Mouse (Mus musculus) kidney, postnatal 36 days (tissue): ENCODE measurements around the gene Slc38a4.

Experiments
- DNase-seq, 2 experiments: peaks; one replicate each; pipeline ENCODE4 v3.0.0; 2021 to 2022; ENCODE audit warnings: mixed read lengths in 2 of 2

Gene Slc38a4

DNA sequence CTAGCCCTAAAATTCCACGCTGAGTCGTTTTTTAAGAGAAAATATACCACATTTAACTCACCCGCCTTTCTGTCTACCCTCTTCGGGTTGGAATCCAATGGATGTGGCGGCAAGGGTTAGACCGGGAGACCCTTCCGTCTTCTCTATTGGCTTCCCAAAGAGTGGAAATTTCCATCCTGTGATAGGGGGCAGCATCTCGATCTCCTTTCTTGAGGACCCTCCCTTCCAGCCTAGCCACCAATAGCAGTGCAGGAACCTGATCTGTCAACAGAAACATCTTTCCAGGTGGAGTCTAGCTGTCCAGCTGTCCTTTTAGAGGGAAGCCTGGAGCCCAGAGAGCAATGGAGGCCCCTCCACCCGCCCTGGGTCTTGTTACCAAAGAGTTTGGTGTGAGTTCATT is at the start of gene Slc38a4:
Gene Slc38a4, minus strand, starts transcription at position 163 of the 400 bp plus-strand sequence.
- DNase-seq = no peak

DNA sequence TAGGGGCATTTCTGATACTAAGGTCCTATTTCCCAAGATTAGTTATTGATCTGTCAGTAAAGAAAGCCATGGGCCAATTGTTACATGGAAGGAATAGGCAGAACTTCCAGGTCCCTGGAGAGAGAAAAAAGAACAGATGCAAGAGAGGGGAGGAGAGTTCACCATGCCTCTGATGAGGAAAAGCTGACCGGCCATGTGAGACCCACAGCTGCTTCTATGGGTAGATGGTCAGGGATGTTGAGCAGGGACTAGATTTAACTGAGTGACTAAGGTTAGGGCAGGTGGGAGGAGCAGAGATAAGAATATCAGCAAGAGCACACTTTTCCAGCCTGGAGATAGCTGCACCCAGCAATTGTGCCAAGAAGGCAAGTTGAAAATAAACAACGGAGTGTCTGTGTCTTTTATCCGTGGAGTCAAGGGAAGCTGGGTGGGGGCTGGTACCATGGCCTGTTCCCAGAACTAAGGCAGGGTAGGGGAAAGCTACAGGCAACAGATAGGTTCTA is 49.2 kb upstream of the Slc38a4 start:
- no peak for DNase-seq

DNA sequence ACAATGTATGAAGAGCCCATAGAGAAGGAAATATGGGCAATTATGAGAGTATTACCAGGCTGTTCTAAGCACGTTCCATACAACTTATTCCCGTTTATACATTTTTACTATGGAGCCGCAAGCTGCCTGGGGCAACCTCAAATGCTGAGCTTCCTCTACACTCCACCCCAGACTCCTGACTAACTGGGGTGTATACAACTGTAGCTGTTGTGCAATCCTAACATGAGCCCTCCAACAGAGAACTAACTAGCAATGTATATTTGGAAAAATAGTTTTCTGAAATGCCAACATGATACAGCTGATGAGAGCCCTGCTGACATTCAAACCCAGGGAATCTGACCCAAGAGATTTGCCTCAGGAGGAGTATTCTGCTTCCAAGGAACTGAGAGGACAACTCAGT is 48.3 kb upstream of the Slc38a4 start:
- no peak for DNase-seq

DNA sequence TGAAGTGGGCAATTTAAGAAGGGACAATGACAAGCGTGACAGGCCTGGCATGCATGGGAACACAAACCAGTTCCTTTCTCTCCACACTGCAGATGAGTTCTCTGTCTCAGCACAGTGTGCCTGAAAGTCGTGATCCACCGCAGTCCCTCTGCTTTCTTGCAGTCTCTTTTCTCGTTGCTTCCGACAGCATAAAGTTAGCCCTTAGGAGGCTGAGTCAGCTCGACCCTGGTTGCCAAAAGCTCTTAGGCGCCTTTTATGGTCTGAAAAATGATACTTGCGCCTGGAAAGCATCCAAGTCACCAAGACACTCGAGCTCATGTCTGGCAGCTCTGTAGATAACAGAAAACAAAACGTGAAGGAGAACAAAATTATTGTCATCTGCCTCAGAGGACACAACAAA is 47.1 kb upstream of the Slc38a4 start:
- peak; percentile 3 to 8 for DNase-seq

DNA sequence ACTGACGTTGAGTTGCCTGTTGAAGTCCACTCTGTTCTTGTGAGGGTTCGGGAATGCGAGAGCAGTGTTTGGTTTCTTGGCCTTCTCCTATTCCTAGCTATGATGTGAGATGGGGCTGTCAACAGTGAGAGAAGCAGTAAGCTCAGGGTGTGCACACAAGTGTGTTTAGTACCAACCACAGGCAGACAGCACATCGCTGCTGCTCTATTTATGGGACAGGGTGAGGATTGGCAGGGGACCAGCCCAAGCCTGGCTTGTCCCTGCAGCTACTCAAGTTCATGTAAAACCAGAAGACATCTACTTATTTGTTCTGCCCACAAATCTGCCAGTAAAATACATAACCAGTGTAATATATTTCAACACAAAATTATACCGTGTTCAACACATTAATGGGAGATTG is 46.4 kb upstream of the Slc38a4 start:
- DNase-seq = no peak

DNA sequence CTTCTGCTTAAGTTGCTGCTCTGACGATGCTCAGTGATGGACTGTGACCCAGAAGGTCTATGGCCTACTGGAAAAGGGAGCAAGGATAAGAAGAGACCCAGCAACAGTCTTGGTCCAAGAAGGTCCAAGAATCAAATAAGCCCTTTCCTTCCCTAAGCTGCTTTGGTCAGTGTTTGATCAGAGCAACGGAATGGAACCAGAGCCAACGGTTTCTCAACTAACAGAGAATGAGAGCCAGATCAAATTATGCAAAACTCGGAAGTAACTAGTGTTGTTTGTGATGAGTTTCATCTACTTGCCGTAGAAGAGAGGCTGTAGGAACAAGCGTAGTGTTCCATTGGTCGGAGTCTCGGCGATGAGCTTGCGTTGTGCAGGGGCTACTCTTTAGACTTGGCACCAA is 43.3 kb upstream of the Slc38a4 start:
- no peak for DNase-seq

DNA sequence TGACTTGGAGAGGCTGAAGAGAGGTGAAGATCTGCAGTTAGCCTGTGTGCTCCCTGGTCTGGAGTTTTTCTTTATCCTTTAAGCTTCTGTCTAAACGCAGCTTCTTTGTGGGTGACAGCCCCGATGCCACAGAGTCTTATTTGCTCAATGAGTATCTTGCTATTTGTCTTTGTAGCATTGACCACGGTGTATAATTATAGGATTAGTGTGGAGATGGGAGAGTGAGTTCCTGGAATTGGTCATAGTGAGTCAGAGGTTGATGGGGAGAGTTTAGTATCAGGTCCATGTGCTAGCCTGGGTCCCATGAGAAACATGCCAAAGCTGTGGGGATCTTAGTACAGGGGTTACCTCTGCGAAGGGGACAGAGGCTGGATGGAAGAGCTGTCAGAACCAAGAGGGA is 41.8 kb upstream of the Slc38a4 start:
- no peak for DNase-seq

DNA sequence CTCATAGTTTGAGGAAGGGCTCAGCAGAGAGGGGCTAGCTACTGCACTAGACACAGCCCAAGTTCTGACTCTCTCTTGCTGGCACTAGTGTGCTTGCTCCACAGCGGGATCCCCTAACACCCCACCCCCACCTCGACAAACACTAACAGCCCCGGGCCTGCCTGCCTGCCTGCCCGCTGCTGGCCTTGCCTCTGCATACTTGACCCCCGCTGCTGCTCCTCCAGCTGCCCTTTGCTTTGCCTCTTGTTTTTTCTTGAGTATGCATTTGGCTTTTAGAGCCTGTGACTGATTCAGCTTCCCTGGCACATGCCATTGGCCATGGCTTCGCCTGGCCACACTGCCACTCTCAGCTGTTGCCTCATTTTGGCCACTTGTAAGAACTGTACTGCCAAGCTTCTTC is 33.8 kb upstream of the Slc38a4 start:
- peak; percentile 3 to 15 for DNase-seq

DNA sequence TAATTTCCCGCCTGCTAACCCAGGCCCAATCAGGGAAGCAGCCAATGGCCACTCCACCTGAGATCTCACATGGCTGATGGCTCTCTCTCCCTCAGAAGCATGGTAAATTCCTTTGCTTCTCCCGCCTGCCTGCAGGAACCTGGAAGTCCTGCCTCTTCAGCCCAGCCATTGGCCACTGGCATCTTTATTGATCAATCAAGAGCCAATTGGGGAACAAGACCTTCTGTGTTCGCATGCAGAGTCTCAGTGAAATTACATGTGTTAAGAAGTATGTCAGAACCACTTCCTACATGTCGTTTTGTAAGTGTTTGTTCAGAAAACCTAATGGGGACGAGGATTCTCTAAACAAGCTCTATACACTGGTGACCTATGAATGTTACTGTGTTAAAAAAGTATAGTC is 30.1 kb upstream of the Slc38a4 start:
- DNase-seq = peak in 1 of 2 experiments; percentile 5

DNA sequence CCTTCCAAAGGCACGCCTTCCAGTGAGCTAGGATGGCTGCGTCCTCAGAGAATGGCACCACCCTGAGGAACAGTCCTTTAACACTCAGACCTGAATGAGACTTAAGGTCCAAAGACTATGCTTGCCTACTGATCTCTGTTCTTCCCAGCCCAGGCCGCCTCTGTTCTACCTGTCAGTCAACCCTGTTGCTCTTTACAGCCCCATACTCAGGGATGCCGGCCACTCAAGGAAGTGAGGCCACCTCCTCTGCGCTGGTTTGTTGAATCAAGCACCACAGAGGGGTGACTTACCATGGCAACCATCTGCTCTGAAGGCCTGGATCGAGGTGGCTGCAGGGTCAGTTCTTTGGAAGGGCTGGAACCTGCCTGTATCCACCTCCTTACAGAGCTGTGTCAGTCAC is 21.9 kb upstream of the Slc38a4 start:
- DNase-seq = no peak

DNA sequence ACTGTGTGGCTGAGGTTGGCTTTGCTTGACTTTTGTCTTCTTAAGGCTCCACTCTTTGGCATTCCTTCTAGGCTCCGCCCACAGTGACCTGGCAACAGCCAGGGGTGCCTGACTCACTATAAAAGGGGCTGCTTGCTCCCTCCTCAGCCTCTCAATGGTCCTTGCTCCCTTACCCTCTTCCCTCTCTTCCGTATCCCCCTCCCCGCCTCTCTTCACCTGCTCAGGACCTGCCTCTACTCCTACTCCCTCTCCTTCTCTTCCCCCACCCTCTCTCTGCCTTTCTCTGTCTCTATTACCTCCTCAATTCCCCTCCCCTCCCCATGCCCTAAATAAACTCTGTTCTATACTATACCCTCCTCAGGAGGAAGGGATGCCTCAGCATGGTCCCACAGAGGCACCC is 20.3 kb upstream of the Slc38a4 start:
- DNase-seq = no peak

DNA sequence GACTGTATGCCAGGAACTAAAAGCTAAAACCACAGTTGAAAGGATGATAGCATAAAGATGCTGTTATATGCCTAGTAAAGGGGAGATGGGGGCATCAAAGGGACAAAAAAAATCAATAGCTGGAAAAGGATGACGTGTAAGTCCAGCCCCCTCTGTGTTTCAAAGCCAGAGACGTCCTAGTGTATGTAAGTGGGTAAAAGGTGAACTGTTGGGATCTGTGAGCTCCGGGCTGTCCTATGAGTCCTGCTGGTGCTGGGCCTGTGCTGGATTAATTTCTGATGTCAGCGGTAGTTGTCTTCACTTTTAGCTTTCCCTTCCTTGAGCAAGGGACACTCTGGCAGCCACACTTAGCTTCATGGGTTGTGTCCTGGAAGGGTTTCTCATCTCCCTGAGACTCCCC is 19.5 kb upstream of the Slc38a4 start:
- DNase-seq = no peak

DNA sequence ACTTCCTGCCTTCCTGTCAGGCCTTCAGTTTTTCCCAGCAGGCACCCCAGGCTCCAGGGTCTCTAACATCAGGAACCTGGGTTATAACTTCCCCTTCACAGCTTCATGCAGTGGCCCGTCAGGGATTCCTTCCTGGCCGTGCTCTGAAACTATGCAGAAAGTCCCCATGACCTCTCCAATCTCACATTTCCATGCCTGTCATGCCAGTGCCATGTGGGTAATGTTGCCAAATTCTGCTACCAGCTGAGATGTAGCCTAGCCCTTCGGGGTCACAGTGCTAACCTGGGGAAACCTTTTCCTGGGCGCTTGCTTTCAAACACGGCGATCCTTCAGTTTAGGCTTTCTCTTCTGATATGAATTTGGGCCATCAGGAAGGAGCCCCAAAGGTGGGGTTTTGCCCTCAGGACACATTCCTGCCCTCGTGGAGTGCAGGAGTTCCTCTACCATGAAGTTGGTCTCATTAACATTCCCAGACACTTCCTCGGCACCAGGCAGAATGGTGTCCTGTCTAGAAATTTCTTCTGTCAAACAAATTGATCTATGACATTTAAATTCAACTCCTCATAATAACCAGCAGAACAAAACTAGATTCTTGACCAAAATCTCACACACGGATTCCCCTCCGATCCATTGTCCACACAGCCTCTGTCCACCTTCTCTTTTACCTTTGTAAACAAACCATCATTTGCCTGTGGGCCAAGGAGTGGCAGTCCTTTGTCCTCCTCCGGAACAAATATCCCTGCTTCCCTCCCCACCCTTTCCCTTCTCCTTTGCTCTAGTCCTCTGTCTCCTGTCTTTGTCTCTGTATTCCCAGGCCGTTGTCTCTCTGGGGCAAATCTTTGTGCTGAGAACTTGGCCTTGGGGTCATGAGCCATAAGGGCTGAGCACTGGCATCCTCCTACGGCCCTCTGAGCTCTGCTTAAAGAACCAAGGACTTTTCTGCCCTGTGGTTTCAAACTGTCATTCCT is 17.4 kb upstream of the Slc38a4 start:
- no peak for DNase-seq

DNA sequence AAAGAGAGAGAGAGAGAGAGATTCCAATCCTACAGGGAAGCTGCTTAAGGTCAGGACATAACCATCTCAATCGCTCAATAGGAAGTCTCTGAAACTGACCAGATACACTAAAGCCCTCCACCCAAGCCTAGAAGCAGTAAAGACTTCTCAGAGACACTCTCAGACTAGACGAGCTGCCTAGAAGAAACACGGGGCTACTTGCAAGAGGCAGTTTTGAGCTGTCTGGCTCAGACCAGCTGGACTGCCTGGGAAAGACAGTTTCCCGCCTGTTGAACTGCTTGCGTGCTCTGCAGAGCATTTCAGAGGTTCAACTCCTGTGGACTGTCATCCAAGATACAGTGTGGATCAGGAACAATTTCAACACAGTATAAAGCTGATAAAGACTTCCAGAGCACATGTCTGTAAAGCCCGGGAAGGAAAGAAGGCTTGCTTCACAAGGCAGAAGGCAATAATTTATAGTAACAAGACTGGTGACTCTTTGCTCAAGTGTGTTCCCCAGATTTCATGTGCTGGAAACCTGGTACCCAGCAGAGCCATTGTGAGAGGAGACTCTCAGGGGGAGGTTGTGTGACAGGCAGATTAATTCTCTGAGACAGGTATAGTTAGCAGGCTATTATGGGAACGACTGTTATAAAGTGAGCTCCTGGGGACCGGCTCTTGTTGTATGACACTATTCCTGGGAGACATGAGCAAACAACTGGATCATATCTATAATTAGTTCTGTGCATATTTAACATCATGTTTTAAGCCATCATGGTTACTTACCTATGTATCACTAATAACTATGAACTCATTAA is 11.8 kb upstream of the Slc38a4 start:
- no peak for DNase-seq

DNA sequence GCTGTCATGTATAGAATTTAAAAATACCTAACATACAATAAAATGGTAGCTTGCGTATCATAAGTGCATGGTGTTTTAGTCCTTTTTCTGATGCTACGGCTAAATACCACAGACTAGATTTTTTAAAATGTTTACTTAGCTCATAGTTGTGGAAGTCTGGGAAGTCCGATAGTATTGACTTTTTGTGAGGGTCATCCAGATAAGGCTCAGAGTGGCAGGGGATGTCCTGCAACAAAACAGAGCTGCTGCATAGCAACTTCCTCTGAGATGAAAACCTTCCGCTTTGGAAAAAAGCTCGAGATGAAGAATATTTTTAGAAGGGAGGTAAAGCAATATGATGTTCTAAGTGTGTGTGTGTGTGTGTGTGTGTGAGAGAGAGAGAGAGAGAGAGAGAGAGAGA is 11.2 kb upstream of the Slc38a4 start:
- DNase-seq = no peak

DNA sequence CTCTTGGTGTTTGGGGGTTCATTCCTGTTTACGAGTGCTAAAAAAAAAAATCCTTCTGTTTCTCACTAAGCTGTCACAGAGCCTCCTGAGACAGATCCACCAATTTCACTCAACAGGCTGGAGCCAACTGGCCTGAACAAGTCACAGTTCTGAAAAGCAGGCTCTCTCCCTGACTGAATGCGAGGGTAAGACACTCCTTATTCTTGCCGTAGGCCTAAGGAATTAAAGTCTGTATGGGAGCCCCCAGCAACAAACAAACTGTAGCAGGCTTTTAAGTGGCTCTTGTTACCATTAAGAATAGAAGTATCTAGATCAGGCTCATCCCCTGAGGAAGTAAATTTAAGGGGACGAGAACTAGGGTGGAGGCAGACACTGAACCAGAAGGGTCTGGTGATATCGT is 7.5 kb upstream of the Slc38a4 start:
- no peak for DNase-seq

DNA sequence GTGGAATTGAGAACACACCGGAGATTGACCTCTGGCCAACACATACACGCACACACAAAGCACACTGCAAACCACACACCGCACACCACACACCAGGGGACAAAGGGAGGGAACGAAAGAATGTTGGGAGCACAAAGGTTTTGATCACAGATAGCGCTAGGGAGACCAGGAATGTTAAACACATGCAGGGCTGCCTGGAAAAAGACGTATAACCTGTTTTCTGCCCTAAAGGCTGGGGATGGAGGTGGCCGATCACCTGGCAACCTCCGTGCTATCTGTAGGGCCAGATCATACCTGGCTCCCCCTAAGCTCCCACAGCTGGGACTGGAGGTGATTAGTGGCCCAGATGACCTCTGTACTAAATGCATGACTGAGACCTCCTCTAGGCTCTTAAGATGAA is 5.2 kb upstream of the Slc38a4 start:
- DNase-seq = no peak

DNA sequence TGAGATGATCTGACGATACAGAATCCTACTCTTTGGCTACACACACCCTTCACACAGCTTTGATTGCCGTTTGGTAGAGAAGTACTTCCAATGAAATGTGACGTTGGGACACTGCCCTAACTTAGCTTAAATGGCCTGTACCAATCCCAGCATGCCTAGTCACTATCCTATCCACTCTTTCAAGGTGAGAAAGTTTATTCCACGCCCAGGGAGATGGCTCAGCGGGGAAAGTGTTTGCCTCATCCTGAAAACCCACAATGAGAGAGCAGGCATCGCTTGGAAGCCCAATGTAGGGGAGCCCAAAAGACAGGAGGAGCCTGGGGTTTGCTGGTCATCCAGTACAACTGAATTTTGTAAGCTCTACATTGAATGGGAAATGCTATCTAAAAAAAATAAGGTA is 4.8 kb upstream of the Slc38a4 start:
- no peak for DNase-seq

DNA sequence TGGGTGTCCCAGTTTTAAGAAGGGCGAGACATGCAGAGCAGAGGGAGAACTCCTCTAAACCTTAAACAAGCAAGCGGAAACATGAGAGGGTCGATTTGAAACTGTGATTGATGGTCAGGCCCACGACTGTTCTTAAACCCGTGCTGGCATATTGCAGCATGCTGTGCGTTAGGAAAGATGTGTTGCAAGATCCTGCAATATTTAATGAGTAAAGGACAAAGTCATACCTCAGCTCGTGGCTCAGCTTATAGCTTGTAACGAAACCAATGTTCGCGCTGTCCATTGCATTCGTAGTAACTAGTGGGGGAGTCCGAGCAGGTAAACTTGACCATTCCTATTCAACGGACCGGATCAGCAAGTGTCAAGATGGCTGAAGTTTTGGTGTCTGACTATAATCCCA is 4.3 kb upstream of the Slc38a4 start:
- DNase-seq = no peak

DNA sequence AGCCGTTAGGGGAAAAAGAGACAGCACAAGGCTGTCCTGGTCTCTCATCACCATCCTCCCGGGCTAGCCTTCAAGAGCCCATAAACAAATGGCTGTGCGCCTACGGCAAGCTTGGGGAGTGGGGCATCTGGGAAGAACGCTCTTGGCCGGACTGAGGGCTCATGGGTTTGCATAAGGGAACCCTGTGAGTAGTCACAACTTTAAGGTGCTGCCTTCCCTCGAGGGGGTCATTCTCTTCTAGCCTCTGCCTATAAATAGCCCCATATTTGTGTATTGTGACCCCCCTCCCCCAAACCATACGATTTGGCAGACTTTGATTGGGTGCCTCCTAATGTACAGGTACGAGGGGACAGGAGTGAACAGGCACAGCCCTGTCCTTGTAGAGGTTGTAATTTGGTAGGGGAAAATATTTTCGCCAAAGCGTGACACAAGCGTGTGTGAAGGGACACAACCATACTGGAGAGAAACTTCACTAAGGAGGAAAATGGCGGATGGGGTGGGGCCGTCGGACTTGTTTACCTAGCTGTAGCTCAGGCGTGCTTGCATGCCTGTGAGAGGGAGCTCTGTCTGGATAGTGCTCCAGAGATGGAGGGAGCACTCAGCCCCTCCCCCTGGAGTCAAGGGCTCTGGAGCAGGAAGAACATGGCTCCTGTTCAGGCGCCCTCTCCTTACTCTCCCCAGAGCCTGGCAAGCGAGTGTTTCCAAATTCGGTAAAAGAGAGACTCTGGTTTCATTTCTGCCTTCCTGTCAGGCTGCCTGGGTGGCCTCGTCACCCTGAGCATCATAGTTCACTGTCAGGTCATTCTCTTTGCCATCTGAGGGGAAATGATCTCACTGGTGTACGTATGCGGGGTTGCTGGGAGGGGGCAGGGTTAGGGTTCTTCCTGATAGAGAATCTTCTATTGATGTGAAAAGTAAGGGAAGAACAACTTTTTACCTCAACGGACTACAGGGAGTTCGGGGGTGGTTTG is 3.6 kb upstream of the Slc38a4 start:
- DNase-seq = no peak

DNA sequence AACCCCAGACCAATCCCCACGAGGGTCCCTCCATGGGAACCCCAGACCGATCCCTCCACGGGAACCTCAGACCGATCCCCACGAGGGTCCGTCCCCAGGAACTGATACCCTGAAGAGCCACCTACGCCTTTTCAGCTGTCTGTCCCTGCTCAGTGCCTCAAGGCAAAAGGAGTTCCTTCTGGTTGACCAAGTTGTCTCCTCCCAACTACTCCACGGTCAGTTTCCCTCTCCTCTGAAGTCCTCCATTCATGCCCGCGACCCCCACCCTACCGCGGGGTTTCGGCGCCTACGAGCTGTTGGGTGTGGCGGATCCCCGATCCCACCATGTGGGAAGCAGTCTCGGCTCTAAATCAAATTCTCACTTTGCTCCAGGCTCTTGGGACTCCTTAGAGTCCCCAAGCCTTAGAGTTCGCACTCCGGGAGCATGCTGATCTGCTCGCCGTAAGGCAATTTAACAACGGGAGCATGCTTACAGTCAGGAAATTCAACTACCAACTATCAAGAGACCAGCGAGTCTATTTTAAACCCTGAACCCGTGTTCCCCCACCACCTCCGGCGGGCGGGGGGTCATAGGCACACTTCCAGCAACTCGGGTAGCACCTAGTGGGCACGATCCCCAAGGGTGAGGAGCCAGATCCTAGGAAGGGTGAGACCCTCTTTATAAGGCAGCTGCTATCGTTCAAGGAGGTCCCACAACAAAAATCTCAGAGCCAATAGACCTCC is 828 bp downstream of the Slc38a4 start:
- no peak for DNase-seq

DNA sequence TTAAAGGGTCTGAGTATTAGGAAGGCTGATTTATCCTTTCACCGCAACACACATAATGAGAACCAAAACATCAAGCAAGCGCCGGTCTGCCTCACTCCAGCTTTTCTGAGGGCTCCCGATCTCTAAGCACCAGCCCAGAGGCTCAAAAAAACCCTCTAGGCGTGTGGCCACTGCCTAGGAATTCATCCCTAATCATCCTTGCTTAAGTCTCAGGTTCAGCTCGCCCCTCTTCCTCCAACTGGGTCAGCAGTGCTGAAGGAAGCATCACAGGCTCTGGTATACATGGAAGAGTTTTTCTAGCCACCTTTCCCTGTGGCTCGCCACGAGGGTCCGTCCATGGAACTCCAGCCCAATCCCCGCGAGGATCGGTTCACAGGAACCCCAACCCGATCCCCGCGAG is 1.6 kb downstream of the Slc38a4 start:
- no peak for DNase-seq
